Mouse (Mus musculus): ENCODE results near the gene Plpp7.
A peak's percentile ranks its signal among the peaks of the same experiment; 100 is the strongest.

The Plpp7 gene

DNA sequence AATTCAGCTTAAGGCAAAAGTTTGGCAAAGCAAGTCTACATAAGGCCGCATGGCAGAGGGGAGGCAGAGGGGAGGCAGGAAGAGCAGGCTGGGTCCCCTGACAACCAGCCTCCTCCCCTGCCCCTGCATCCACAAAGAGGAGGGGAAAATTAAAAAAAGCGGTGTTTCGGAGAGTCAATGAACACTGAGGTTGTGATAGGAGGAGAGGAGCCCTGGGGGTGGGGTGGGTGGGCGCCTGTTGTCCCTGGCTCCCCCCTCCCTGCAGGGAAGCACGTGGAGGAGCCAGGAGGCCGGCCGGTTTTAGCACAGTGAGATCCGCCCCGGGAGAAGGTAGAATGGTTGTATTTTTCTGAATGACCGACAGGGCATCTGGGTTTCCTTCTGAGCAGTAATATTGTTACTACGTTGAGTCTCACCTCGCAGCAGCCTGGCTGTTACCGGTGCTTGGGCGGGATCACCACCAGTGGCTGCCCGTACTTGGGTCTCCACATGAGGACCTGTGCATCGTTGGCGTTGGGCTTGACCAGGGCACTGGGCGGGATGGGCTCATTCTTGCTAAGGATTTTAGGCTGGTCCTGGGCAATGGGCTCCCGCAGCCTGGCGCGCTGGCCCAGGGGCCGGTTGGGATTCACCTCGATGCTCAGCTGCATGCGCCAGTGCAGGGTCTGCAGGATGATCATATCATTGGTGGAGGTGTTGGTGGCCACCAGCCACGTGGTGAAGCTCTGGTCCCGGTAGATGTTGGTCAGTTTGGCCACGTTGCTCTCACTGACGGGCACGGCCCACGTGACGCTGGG, 26.3 kb upstream of the Plpp7 start:
- DNase-seq (ENCODE audit: low read depth, low spot score), result no peak

- DNase-seq (ENCODE audit: low read depth, low spot score), result no peak
Measured at GRCm38 (mm10) chr2:32070747-32071146, 24.6 kb upstream of the Plpp7 start.

GRCm38 (mm10) chr2:32074404-32074803, 20.9 kb upstream of the Plpp7 start:
- DNase-seq (ENCODE audit: low read depth, low spot score), result no peak

GRCm38 (mm10) chr2:32075368-32075767, 20.0 kb upstream of the Plpp7 start:
- no peak for DNase-seq (ENCODE audit: low read depth, low spot score)

DNA sequence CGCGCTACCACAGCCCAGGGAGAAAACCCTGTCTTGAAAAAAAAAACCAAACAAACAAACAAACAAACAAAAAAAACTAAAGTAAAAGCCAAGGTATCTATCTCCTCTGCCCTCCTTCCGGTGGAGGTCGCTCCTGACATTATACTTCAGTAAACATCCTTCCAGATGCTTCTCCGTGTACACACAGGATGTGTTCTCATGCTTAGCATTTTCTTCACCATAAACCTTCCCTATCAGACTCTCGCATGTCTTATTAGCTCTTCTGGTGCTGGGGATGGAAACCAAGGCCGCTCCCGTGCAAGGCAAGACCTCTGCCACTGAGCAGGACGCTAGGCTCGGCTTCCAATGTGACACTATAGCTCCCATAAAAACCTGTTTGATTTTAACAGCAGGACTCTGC, 17.6 kb upstream of the Plpp7 start:
- no peak for DNase-seq (ENCODE audit: low read depth, low spot score)

- DNase-seq (ENCODE audit: low read depth, low spot score), result no peak
Measured at GRCm38 (mm10) chr2:32078522-32078921, 16.8 kb upstream of the Plpp7 start.

- no peak for DNase-seq (ENCODE audit: low read depth, low spot score)
Measured at GRCm38 (mm10) chr2:32079191-32079725, 16.1 kb upstream of the Plpp7 start.

DNA sequence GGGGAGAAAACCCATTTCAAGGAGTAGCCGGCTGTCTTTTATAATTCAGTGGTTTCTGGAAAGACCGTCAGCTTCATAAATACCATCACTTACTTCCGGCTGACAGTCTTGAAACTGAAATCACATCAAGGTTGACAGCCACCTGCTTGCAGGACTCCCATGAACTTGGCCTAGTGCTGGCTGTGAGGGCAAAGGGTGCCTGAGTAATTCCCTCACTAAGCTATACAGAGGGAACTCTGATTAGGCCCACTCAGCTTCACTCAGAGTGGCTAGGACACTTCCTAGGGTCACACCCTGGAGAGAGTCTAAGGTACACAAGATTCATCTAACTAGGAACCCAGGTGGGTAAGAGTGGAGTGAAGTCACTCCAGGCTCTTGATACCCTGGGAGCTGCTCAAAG, 14.6 kb upstream of the Plpp7 start:
- no peak for DNase-seq (ENCODE audit: low read depth, low spot score)

DNA sequence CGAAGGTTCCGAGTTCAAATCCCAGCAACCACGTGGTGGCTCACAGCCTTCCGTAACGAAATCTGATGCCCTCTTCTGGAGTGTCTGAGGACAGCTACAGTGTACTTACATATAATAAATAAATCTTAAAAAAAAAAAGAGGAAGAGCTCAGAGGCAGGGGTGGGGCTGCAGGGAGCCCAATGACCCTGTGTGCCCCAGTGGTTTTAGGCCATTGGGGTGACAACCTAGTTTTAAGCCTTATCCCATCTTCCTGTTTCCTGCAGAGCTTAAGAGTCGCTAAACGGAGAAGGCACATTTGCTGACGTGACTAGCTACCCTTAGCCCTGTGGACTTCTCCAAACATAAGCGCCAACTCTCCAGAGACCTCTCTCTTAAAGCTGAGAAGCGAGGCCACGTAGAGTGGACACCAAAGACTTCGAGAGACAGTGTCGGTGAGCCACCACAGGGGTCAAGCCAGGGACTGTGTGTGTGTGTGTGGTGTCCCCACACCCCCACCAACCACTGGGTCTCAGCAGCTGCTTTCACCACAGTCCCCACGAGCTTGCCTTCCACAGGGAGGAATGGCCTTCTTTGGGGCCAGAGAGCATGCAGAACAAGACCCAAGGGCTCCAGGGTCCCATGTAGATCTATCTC, 13.9 kb upstream of the Plpp7 start:
- DNase-seq (ENCODE audit: low read depth, low spot score), result no peak

DNA sequence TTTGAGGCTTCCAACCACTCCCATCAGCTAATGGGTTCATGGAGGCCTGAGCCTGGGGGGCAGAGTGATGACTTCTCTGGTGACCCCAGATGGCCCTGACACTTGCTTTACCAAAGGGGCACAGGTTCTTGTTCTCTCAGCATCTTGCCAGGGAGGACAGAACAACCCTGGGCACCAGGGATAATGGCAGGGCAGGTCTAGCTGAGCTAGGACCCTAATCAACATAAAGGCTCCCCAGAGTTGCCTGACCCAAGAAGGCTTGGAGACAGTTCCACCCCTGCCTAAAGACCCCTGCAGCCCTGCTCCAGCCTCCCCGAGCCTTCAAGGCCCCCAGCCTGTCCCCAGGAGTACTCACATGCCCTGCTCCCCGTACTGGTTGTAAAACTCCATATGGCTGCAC, 13.1 kb upstream of the Plpp7 start:
- no peak for DNase-seq (ENCODE audit: low read depth, low spot score)

DNA sequence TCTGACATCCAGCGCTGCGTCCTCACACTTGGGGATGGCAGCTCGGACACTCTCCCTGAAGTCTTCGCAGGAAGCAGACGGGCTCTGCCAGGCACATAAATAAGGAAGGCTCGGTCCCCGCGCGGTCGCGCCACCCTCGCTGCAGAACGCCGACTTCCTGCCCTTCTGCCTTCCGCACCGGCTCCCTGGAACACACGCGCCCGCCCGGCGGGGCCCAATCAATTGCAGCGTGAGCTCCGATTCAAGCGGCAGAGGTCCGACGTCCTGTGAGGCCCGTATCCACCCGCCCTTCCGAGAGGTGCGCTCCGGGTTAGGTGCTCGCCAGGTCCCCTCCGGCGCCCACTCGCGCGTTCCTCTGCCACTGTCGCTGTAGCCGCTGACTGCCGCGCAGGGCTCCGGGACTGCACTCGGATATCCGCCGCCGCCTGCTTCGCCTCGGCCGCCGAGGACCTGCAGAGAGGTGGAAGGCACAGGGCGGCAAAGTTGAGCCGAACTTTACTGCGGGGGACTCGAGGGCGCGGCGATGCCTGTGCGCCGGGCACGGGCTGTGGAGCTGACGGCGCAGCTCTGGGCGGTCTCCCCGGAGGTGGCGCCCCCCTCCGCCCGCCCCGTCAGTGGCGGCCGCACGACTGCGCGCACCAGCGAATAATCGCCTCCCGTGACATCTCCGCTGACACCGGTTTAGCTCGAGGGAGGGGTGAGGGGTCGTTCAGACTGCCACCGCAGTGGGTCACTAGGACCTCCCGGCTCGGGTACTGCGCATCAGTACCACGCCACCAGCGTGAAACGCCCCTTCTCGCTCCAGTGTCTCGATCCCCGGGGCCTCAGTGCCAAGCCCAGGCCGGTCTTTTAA, 11.9 kb upstream of the Plpp7 start:
- peak; percentile 57 for DNase-seq (ENCODE audit: low read depth, low spot score)

DNA sequence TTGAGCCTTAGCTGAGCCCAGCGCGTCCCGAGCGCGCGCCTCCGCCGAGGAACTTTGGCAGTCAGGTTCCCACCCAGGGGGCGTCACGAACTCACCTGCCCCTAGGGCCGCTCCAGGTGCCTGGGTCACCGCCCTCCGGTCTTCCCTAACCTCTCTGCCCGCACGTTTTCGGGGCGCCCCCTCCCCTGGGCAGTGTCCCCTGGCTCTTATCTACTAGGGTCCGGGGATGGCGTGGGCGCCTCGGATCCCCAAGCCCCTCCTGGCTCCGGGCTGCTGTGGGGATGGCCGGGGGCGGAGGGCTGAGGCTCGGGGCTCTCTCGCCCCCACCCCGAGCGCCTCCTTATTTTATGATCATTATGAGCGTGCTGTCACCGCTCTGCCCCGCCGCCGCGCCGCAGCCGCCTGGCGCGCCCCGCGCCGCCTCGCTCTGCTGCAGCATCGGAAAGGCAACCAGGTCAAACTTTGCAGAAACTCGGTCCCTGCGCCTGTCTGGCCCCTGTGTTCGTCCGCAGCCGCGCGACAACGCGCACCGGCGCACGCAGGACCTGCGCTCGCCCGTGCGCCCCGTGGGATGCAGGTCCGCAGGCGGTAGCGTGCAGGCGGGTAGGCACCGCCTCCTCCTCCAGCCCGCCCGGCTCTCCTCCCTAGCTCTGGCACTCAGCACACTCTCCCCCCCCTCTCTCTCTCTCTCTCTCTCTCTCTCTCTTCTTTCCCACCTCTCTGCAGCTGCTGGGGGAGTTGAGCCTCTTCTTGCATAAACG, 11.0 kb upstream of the Plpp7 start, which contains the start of gene Fam78a:
Fam78a (minus strand) TSS at position 747 of the 761 bp plus-strand sequence.
- DNase-seq (ENCODE audit: low read depth, low spot score), result no peak

DNA sequence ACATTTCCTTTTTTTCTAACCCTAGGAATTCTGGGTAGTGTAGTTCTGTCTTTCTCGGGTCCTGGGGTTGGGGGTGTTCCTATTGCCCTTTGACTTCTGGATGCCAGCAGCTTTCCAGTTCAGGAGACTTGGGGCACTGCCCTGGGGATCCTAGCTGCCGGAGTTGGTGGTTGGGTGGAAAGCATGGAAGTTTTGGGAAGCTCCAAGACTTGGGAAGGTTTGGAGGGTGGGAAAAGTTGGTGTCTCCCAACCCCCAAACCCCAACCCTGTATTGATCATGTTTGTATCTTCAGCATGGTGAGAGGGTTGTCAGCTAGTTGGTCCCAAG, 10.5 kb upstream of the Plpp7 start:
- no peak for DNase-seq (ENCODE audit: low read depth, low spot score)

DNA sequence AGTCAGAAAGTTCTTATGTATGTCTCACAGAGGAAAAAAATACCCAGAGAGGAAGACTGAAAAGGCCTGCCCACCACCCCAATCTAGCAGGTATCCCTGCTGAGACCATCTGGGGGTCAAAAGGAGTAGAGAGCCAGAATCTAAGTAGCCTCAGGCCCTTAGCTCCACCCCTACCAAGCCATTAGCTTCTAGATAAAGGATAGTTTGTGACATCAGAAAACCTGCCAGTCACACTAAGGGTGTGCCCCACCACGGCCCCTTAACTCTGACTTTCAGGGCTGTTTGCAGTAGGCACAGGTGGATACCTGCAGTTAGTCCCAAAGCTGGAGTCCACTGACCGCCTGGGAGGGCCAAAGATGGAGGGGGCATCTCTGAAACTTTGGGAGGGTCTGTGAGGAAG, 10.1 kb upstream of the Plpp7 start:
- peak; percentile 75 for DNase-seq (ENCODE audit: low read depth, low spot score)

DNA sequence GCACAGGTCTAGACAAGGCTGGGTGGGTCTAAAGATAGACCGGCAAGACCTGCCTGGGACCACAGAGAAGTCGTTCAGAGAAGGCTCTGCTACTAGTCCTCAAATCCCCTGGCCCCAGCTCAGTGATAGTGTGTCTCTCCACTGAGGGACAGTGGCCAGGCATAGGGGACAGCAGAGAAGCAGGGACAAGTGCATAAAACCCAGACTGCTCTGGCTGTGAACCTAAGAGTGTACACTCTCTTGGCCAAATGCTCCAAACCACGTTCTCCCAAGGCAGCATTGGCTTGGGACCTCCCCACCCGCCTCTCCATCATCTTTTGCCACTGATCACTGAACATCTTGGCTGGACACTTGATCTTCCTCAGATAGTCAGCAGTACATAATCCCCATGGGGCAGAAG, 7.7 kb upstream of the Plpp7 start:
- no peak for DNase-seq (ENCODE audit: low read depth, low spot score)

- DNase-seq (ENCODE audit: low read depth, low spot score), result no peak
Measured at GRCm38 (mm10) chr2:32088372-32088981, 6.9 kb upstream of the Plpp7 start.

DNA sequence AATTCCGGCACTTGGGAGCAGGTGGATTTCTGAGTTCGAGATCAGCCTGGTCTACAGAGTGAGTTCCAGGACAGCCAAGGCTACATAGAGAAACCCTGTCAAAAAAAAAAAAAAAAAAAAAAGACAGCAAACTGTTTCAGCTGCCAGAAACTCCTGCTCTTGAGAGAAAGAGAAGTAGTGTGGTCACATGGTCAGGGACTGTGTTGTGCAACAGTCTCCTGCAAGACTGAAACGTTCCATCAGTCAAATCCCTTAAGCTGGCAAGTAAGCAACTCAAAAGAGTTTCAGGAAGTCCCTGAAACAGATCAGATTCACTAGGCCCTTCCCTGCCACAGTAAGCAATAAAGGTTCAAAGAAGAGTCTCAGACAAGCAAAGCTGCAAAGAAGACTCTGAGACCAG, 5.7 kb upstream of the Plpp7 start:
- DNase-seq (ENCODE audit: low read depth, low spot score), result no peak

DNA sequence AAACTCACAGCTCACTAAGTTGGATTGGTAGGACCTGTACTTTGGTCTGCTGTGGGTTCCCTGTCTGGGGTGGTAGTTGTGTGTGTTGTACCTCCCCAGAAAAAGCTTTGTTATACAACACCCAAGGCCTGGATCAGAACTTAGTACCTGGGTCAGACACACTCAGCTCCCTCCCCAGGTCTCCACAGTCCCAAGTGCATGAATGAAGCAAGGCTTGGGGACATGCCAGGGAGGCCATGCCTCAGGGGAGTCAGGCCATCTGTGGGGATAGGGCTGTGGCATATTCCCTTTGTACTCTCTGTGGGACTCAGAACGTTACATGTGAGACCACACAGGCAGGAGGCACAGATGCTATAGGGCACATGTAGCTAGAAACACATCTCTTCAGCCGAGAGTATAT, 5.2 kb upstream of the Plpp7 start:
- no peak for DNase-seq (ENCODE audit: low read depth, low spot score)

GRCm38 (mm10) chr2:32091956-32092355, 3.4 kb upstream of the Plpp7 start:
- no peak for DNase-seq (ENCODE audit: low read depth, low spot score)

- no peak for DNase-seq (ENCODE audit: low read depth, low spot score)
Measured at GRCm38 (mm10) chr2:32094001-32094707, 1.2 kb upstream of the Plpp7 start.

- DNase-seq (ENCODE audit: low read depth, low spot score), result no peak
Measured at GRCm38 (mm10) chr2:32096122-32096420, 743 bp downstream of the Plpp7 start.
